Mouse (Mus musculus) retina, adult 2 months (tissue): Measurements from ENCODE around the gene Asic2.

ENCODE experiments used
- DNase-seq: peaks from one replicate; pipeline ENCODE4 v3.0.0-alpha.2; 2012; ENCODE audit warnings: low read depth, low spot score

Asic2 gene

GRCm38 (mm10) chr11:81611948-81612797 is 356.1 kb downstream of the Asic2 start:
- DNase-seq, result no peak

GRCm38 (mm10) chr11:81610506-81610905 is 357.8 kb downstream of the Asic2 start:
- no peak for DNase-seq

GRCm38 (mm10) chr11:81602971-81603370 is 365.3 kb downstream of the Asic2 start:
- no peak for DNase-seq

GRCm38 (mm10) chr11:81601736-81602135 is 366.5 kb downstream of the Asic2 start:
- DNase-seq, result no peak

- no peak for DNase-seq
Observed at GRCm38 (mm10) chr11:81597601-81598000, 370.7 kb downstream of the Asic2 start.

- no peak for DNase-seq
Observed at GRCm38 (mm10) chr11:81595235-81595634, 373.0 kb downstream of the Asic2 start.

- no peak for DNase-seq
Observed at GRCm38 (mm10) chr11:81592776-81593175, 375.5 kb downstream of the Asic2 start.

GRCm38 (mm10) chr11:81590911-81591310 is 377.3 kb downstream of the Asic2 start:
- no peak for DNase-seq

GRCm38 (mm10) chr11:81588630-81589029 is 379.6 kb downstream of the Asic2 start:
- no peak for DNase-seq

GRCm38 (mm10) chr11:81587942-81588341 is 380.3 kb downstream of the Asic2 start:
- DNase-seq, result no peak

- no peak for DNase-seq
Observed at GRCm38 (mm10) chr11:81587114-81587513, 381.1 kb downstream of the Asic2 start.

- no peak for DNase-seq
Observed at GRCm38 (mm10) chr11:81584506-81584905, 383.8 kb downstream of the Asic2 start.

- no peak for DNase-seq
Observed at GRCm38 (mm10) chr11:81583195-81583594, 385.1 kb downstream of the Asic2 start.

- no peak for DNase-seq
Observed at GRCm38 (mm10) chr11:81582161-81582560, 386.1 kb downstream of the Asic2 start.

GRCm38 (mm10) chr11:81579753-81580152 is 388.5 kb downstream of the Asic2 start:
- no peak for DNase-seq

- no peak for DNase-seq
Observed at GRCm38 (mm10) chr11:81570406-81570805, 397.9 kb downstream of the Asic2 start.

- no peak for DNase-seq
Observed at GRCm38 (mm10) chr11:81564857-81565256, 403.4 kb downstream of the Asic2 start.

- DNase-seq, result no peak
Observed at GRCm38 (mm10) chr11:81560374-81560773, 407.9 kb downstream of the Asic2 start.

GRCm38 (mm10) chr11:81543189-81543588 is 425.1 kb downstream of the Asic2 start:
- DNase-seq, result no peak

- no peak for DNase-seq
Observed at GRCm38 (mm10) chr11:81535121-81535717, 433.0 kb downstream of the Asic2 start.

- DNase-seq, result peak; percentile 28
Observed at GRCm38 (mm10) chr11:81534686-81535085, 433.6 kb downstream of the Asic2 start.

GRCm38 (mm10) chr11:81531906-81532305 is 436.4 kb downstream of the Asic2 start:
- DNase-seq, result no peak

GRCm38 (mm10) chr11:81522927-81523326 is 445.3 kb downstream of the Asic2 start:
- DNase-seq, result no peak
